Mouse (Mus musculus) c-Kit-positive CD71-positive TER-119-positive erythroid progenitor cells, embryonic 14.5 days (primary cell): Measurements from ENCODE around the gene Erlin1.

ENCODE experiments used
- DNase-seq: peaks from one replicate; pipeline ENCODE4 v3.0.0-alpha.2; 2013; ENCODE audit warnings: low spot score

Erlin1 gene

GRCm38 (mm10) chr19:43998802-43999527, 70.6 kb downstream of the Erlin1 start:
- DNase-seq, result no peak

- no peak for DNase-seq
These were observed 71.5 kb downstream of the Erlin1 start for GRCm38 (mm10) chr19:43998101-43998500.

- no peak for DNase-seq
These were observed 74.2 kb downstream of the Erlin1 start for GRCm38 (mm10) chr19:43995427-43995826.

GRCm38 (mm10) chr19:43992464-43992863, 77.1 kb downstream of the Erlin1 start:
- DNase-seq, result no peak

GRCm38 (mm10) chr19:43990362-43990761, 79.2 kb downstream of the Erlin1 start:
- DNase-seq, result no peak

GRCm38 (mm10) chr19:43986069-43986794, 83.4 kb downstream of the Erlin1 start, which contains the start of gene Cpn1:
Cpn1 (minus strand) TSS chr19:43986556.
- no peak for DNase-seq
